8 mouse cellular contexts compared by ENCODE assay signal in genomic region chr7:44468644-44469285, GRCm38 (mm10). TPM values are rescaled to one million over a fixed set of nuclear protein-coding genes. Genes with fewer than 3 reads are reported as not detected.
DNase-seq lines count a peak whose midpoint lies in the region; ATAC-seq lines count a peak whose summit lies in the region.

No protein-coding gene starts in this region.

- H3K4me1 ChIP-seq in brown adipose tissue, adult 24 weeks (ENCODE audit: control insufficient read depth, insufficient read depth, insufficient read length, low read length): peaks cover 7% of the 10 kb centered on the region
- peaks cover 55% of the 10 kb centered on the region for H3K4me1 ChIP-seq in forebrain, embryonic 15.5 days
- peaks cover 94% of the 10 kb centered on the region for H3K4me1 ChIP-seq in liver, embryonic 13.5 days (replicated peaks)

- no peaks in the 10 kb centered on the region for H3K27me3 ChIP-seq in forebrain, embryonic 15.5 days
- peaks cover 24% of the 10 kb centered on the region for H3K27me3 ChIP-seq in liver, embryonic 13.5 days

- peak overlapping the region; percentile 54 for H3K4me2 ChIP-seq in forebrain, embryonic 15.5 days (replicated peaks)
- H3K4me2 ChIP-seq in liver, embryonic 13.5 days: peak overlapping the region; percentile 92

- no peak overlapping the region for H3K27ac ChIP-seq in brown adipose tissue, adult 24 weeks (replicated peaks; ENCODE audit: low read depth, low read length)
- H3K27ac ChIP-seq in forebrain, embryonic 15.5 days (replicated peaks): peak overlapping the region; percentile 92
- H3K27ac ChIP-seq in liver, embryonic 13.5 days: peak overlapping the region; percentile 97

- intact Hi-C loops in left cerebral cortex, postnatal 25 days (cut with DNase I): no loop called here

- 50% methylated on average over 15 of the region's 15 CpGs for WGBS in forebrain, embryonic 15.5 days
- 52% methylated on average over 15 of the region's 15 CpGs for WGBS in liver, embryonic 13.5 days (ENCODE audit: insufficient replicate concordance)

- H3K9ac ChIP-seq in forebrain, embryonic 15.5 days (replicated peaks): peak overlapping the region; percentile 61
- H3K9ac ChIP-seq in liver, embryonic 13.5 days: peak overlapping the region; percentile 92

- H3K4me3 ChIP-seq in brown adipose tissue, adult 24 weeks (ENCODE audit: insufficient read depth, low read depth, low read length): peak overlapping the region; percentile 82
- H3K4me3 ChIP-seq in forebrain, embryonic 15.5 days: peak overlapping the region; percentile 57
- H3K4me3 ChIP-seq in liver, embryonic 13.5 days (replicated peaks): peak overlapping the region; percentile 88

- no peaks in the 10 kb centered on the region for H3K9me3 ChIP-seq in forebrain, embryonic 15.5 days
- H3K9me3 ChIP-seq in liver, embryonic 13.5 days (replicated peaks): no peaks in the 10 kb centered on the region

- peaks cover 2% of the 10 kb centered on the region for H3K36me3 ChIP-seq in forebrain, embryonic 15.5 days
- H3K36me3 ChIP-seq in liver, embryonic 13.5 days: peaks cover 26% of the 10 kb centered on the region

- DNase-seq in layer of hippocampus, adult 11-12 months (ENCODE audit: low spot score): peak; percentile 23
- no peak for DNase-seq in layer of hippocampus, adult 9-10 months (ENCODE audit: low spot score)
- DNase-seq in liver, embryonic 13.5 days: peak; percentile 66
- DNase-seq in testis, postnatal 10 days (ENCODE audit: low spot score): peak; percentile 43
- DNase-seq in left cerebral cortex, postnatal 25 days (ENCODE audit: low spot score in 2 of 2): no peak
- DNase-seq in urinary bladder, postnatal 10 days (ENCODE audit: low spot score): no peak

- no peak for ATAC-seq in forebrain, embryonic 15.5 days (replicated peaks)
- ATAC-seq in liver, embryonic 13.5 days (ENCODE audit: low read depth): peak; percentile 27

RNA-seq across cellular contexts. Expression of gene Josd2, which starts 1.0 kb away (rescaled TPM):
- 25.2 and 29.4 TPM in 2 replicates for polyA plus RNA-seq in brown adipose tissue, adult 24 weeks (2012; ENCODE audit: insufficient read depth, insufficient read length, missing spikeins)
- polyA plus RNA-seq in forebrain, embryonic 15.5 days (2015; fragmentation: Nextera tagmentation; extraction: Ambion mirVana): 52.5 and 56.6 TPM in 2 replicates
- 170 and 176 TPM in 2 replicates for polyA plus RNA-seq in liver, embryonic 13.5 days (2015; fragmentation: Nextera tagmentation; extraction: Ambion mirVana)
- 10 to 100 TPM; 73.6 to 86.0 TPM for total RNA-seq in left cerebral cortex, postnatal 25 days (2021)

RNA-seq across cellular contexts. Expression of gene Aspdh, which starts 3.6 kb away (rescaled TPM):
- not detected in 2 replicates for polyA plus RNA-seq in brown adipose tissue, adult 24 weeks (2012; ENCODE audit: insufficient read depth, insufficient read length, missing spikeins)
- polyA plus RNA-seq in forebrain, embryonic 15.5 days (2015; fragmentation: Nextera tagmentation; extraction: Ambion mirVana): 4.3 and 5.8 TPM in 2 replicates
- polyA plus RNA-seq in liver, embryonic 13.5 days (2015; fragmentation: Nextera tagmentation; extraction: Ambion mirVana): 6.0 and 6.9 TPM in 2 replicates
- 10 to 100 TPM in 1 of 2 experiments, 1 to 10 TPM in 1; 9.6 to 10.1 TPM for total RNA-seq in left cerebral cortex, postnatal 25 days (2021)

RNA-seq across cellular contexts. Expression of gene Emc10, which starts 27.6 kb away (rescaled TPM):
- 80.2 and 97.6 TPM in 2 replicates for polyA plus RNA-seq in brown adipose tissue, adult 24 weeks (2012; ENCODE audit: insufficient read depth, insufficient read length, missing spikeins)
- polyA plus RNA-seq in forebrain, embryonic 15.5 days (2015; fragmentation: Nextera tagmentation; extraction: Ambion mirVana): 133 and 138 TPM in 2 replicates
- polyA plus RNA-seq in liver, embryonic 13.5 days (2015; fragmentation: Nextera tagmentation; extraction: Ambion mirVana): 43.3 and 46.0 TPM in 2 replicates
- 100 to 1,000 TPM; 165 to 173 TPM for total RNA-seq in left cerebral cortex, postnatal 25 days (2021)

RNA-seq across cellular contexts. Expression of gene Fam71e1, which starts 27.6 kb away (rescaled TPM):
- polyA plus RNA-seq in brown adipose tissue, adult 24 weeks (2012; ENCODE audit: insufficient read depth, insufficient read length, missing spikeins): 3.2 and 3.6 TPM in 2 replicates
- 30.2 and 30.5 TPM in 2 replicates for polyA plus RNA-seq in forebrain, embryonic 15.5 days (2015; fragmentation: Nextera tagmentation; extraction: Ambion mirVana)
- 1.3 and 1.5 TPM in 2 replicates for polyA plus RNA-seq in liver, embryonic 13.5 days (2015; fragmentation: Nextera tagmentation; extraction: Ambion mirVana)
- 10 to 100 TPM; 17.4 to 18.9 TPM for total RNA-seq in left cerebral cortex, postnatal 25 days (2021)

RNA-seq across cellular contexts. Expression of gene Lrrc4b, which starts 39.9 kb away (rescaled TPM):
- polyA plus RNA-seq in brown adipose tissue, adult 24 weeks (2012; ENCODE audit: insufficient read depth, insufficient read length, missing spikeins): not detected in 2 replicates
- 15.6 and 15.7 TPM in 2 replicates for polyA plus RNA-seq in forebrain, embryonic 15.5 days (2015; fragmentation: Nextera tagmentation; extraction: Ambion mirVana)
- polyA plus RNA-seq in liver, embryonic 13.5 days (2015; fragmentation: Nextera tagmentation; extraction: Ambion mirVana): not detected in 2 replicates
- 100 to 1,000 TPM; 268 to 278 TPM for total RNA-seq in left cerebral cortex, postnatal 25 days (2021)

Comparison
In these comparisons a context has a peak if more than half of its experiments do, and no peak if none do; other contexts are left out.
1. DNase-seq: peak in layer of hippocampus, adult 11-12 months (single experiment), liver, embryonic 13.5 days (single experiment) and testis, postnatal 10 days (single experiment); none in layer of hippocampus, adult 9-10 months (single experiment), left cerebral cortex, postnatal 25 days (0 of 2) and urinary bladder, postnatal 10 days (single experiment).
2. Peak in every context shown above with its lines, with median percentiles within 50 percentile points of each other: H3K4me3 ChIP-seq.